Mouse (Mus musculus) CH12.LX (cell line): ENCODE data around the gene Hoxd13. TPM values are rescaled to one million over a fixed set of nuclear protein-coding genes. Genes with fewer than 3 reads are reported as not detected.

Experiments
- DNase-seq: peaks from one replicate; pipeline ENCODE4 v3.0.0-alpha.2; 2013; ENCODE audit errors: extremely low read depth
- H3K27ac ChIP-seq: 2 replicates; pipeline ENCODE4 v1.5.1; 2012; ENCODE audit warnings: low read depth, mild to moderate bottlenecking, control low read depth, moderate library complexity; ENCODE audit not compliant: insufficient read depth
- H3K27me3 ChIP-seq: replicated peaks from 2 replicates; pipeline ENCODE3; 2012; ENCODE audit warnings: inconsistent platforms
- H3K36me3 ChIP-seq, 2 experiments: replicated peaks in 1 of 2; 2 replicates each; pipeline versions ENCODE3 to v1.6.1; 2012; ENCODE audit warnings: inconsistent platforms in 1 of 2, low read length in 1 of 2, mild to moderate bottlenecking in 1 of 2, mixed read lengths in 1 of 2, moderate library complexity in 1 of 2; ENCODE audit not compliant: control insufficient read depth in 1 of 2, insufficient read depth in 1 of 2
- H3K4me1 ChIP-seq, 2 experiments: 2 replicates each; pipeline ENCODE4 v1.6.1; 2012; ENCODE audit warnings: inconsistent platforms in 1 of 2, moderate library complexity in 1 of 2; ENCODE audit not compliant: insufficient read depth in 2 of 2, control insufficient read depth in 1 of 2
- H3K4me2 ChIP-seq: 2 replicates; pipeline ENCODE4 v1.6.1; 2012; ENCODE audit warnings: low read depth, mild to moderate bottlenecking, control low read depth; ENCODE audit not compliant: poor library complexity, insufficient read depth, severe bottlenecking
- H3K4me3 ChIP-seq, 3 experiments: fragments of 150-350 bp in 1 of 3; sonication (generic) in 1 of 3; replicated peaks in 1 of 3; 2 replicates each; pipeline versions ENCODE3 to v1.5.1; 2011 to 2012; ENCODE audit warnings: low read depth in 2 of 3, low read length in 2 of 3, mild to moderate bottlenecking in 2 of 3, moderate library complexity in 2 of 3, control low read depth in 1 of 3, improper control_type of control experiment in 1 of 3, inconsistent platforms in 1 of 3, mixed read lengths in 1 of 3; ENCODE audit not compliant: poor library complexity in 1 of 3
- H3K79me2 ChIP-seq: replicated peaks from 2 replicates; pipeline ENCODE4 v1.6.1; 2012; ENCODE audit warnings: mild to moderate bottlenecking, moderate library complexity; ENCODE audit not compliant: control insufficient read depth, poor library complexity, insufficient read depth, severe bottlenecking; ENCODE audit errors: extremely low read depth
- H3K9ac ChIP-seq: 2 replicates; pipeline ENCODE4 v1.6.1; 2012; ENCODE audit warnings: low read depth, mild to moderate bottlenecking, control low read depth, moderate library complexity; ENCODE audit not compliant: insufficient read depth
- H3K9me3 ChIP-seq: replicated peaks from 2 replicates; pipeline ENCODE3; 2012; ENCODE audit warnings: low read length, inconsistent platforms, mixed read lengths
- CHD2 ChIP-seq: IDR thresholded peaks from 2 replicates; pipeline ENCODE4 v1.6.1; 2011; ENCODE audit warnings: low read length, improper control_type of control experiment
- CTCF ChIP-seq, 2 experiments: IDR thresholded peaks in 1 of 2; conservative IDR thresholded peaks in 1 of 2; 2 replicates each; pipeline ENCODE4 v1.5.1; 2011 to 2012; ENCODE audit warnings: low read depth in 2 of 2, low read length in 2 of 2, improper control_type of control experiment in 1 of 2, inconsistent platforms in 1 of 2, mild to moderate bottlenecking in 1 of 2, moderate library complexity in 1 of 2
- ELF1 ChIP-seq: IDR thresholded peaks from 2 replicates; pipeline ENCODE4 v1.6.1; 2014; ENCODE audit warnings: low read depth, mild to moderate bottlenecking, inconsistent platforms, low read length, improper control_type of control experiment
- EP300 ChIP-seq: IDR thresholded peaks from 2 replicates; pipeline ENCODE4 v1.6.1; 2011; ENCODE audit warnings: low read length, improper control_type of control experiment
- GABPA ChIP-seq: IDR thresholded peaks from 2 replicates; pipeline ENCODE4 v1.6.1; 2012; ENCODE audit warnings: low read depth, low read length, improper control_type of control experiment, inconsistent platforms; ENCODE audit not compliant: insufficient replicate concordance
- HCFC1 ChIP-seq: IDR thresholded peaks from 2 replicates; pipeline ENCODE4 v1.6.1; 2012; ENCODE audit warnings: low read depth, mild to moderate bottlenecking, inconsistent platforms, low read length, improper control_type of control experiment
- IRF4 ChIP-seq: IDR thresholded peaks from 2 replicates; pipeline ENCODE4 v1.6.1; 2014; ENCODE audit warnings: low read depth, mild to moderate bottlenecking, inconsistent platforms, low read length, improper control_type of control experiment
- JUN ChIP-seq: IDR thresholded peaks from 2 replicates; pipeline ENCODE4 v1.6.1; 2011; ENCODE audit warnings: low read depth, mild to moderate bottlenecking, low read length, improper control_type of control experiment, moderate library complexity; ENCODE audit not compliant: insufficient read depth
- KAT2A ChIP-seq: IDR thresholded peaks from 2 replicates; pipeline ENCODE4 v1.6.1; 2012; ENCODE audit warnings: low read length, improper control_type of control experiment, inconsistent platforms; ENCODE audit not compliant: insufficient replicate concordance
- MAFK ChIP-seq: IDR thresholded peaks from 2 replicates; pipeline ENCODE4 v1.6.1; 2011; ENCODE audit warnings: low read length, improper control_type of control experiment; ENCODE audit not compliant: insufficient replicate concordance
- MAZ ChIP-seq: IDR thresholded peaks from 2 replicates; pipeline ENCODE4 v1.6.1; 2012; ENCODE audit warnings: low read depth, mild to moderate bottlenecking, inconsistent platforms, low read length, improper control_type of control experiment, moderate library complexity
- MEF2A ChIP-seq: IDR thresholded peaks from 2 replicates; pipeline ENCODE4 v1.6.1; 2014; ENCODE audit warnings: low read depth, mild to moderate bottlenecking, inconsistent platforms, low read length, improper control_type of control experiment, borderline replicate concordance
- MYC ChIP-seq: IDR thresholded peaks from 2 replicates; pipeline ENCODE4 v1.6.1; 2011; ENCODE audit warnings: low read depth, mild to moderate bottlenecking, improper control_type of control experiment, low read length
- NELFE ChIP-seq: IDR thresholded peaks from 2 replicates; pipeline ENCODE4 v1.6.1; 2011; ENCODE audit warnings: low read depth, low read length, improper control_type of control experiment
- NRF1 ChIP-seq: IDR thresholded peaks from 2 replicates; pipeline ENCODE4 v1.6.1; 2014; ENCODE audit warnings: low read depth, mild to moderate bottlenecking, inconsistent platforms, low read length, improper control_type of control experiment, moderate library complexity
- POLR2AphosphoS2 ChIP-seq: IDR thresholded peaks from 2 replicates; pipeline ENCODE4 v1.6.1; 2011; ENCODE audit warnings: low read depth, low read length, improper control_type of control experiment
- RCOR1 ChIP-seq: conservative IDR thresholded peaks from 2 replicates; pipeline ENCODE4 v1.6.1; 2012; ENCODE audit warnings: low read depth, mild to moderate bottlenecking, inconsistent platforms, low read length, improper control_type of control experiment
- SIN3A ChIP-seq: IDR thresholded peaks from 2 replicates; pipeline ENCODE4 v1.6.1; 2012; ENCODE audit warnings: low read length, improper control_type of control experiment, inconsistent platforms
- SMC3 ChIP-seq: IDR thresholded peaks from 2 replicates; pipeline ENCODE4 v1.6.1; 2011; ENCODE audit warnings: low read depth, low read length, improper control_type of control experiment
- USF1 ChIP-seq: IDR thresholded peaks from 2 replicates; pipeline ENCODE4 v1.6.1; 2014; ENCODE audit warnings: low read depth, mild to moderate bottlenecking, inconsistent platforms, low read length, improper control_type of control experiment
- USF2 ChIP-seq: conservative IDR thresholded peaks from 2 replicates; pipeline ENCODE4 v1.6.1; 2011; ENCODE audit warnings: low read depth, low read length, improper control_type of control experiment
- ZKSCAN1 ChIP-seq: IDR thresholded peaks from 2 replicates; pipeline ENCODE4 v1.6.1; 2012; ENCODE audit warnings: low read depth, inconsistent platforms, low read length, improper control_type of control experiment, borderline replicate concordance
- ZMIZ1 ChIP-seq: IDR thresholded peaks from 2 replicates; pipeline ENCODE4 v1.6.1; 2012; ENCODE audit warnings: low read depth, mild to moderate bottlenecking, inconsistent platforms, low read length, improper control_type of control experiment
- dilution Hi-C: fragments of 300-500 bp; cut with MboI; formaldehyde crosslinking; loops from 2 replicates; pipeline ENCODE4 v1.14.3; 2020; ENCODE audit warnings: low sequenced_read_pairs; ENCODE audit not compliant: extremely low pct_unique_long_range_greater_than_20kb, extremely low pct_ligation_motif_present
- in situ Hi-C: fragments of 300-500 bp; cut with MboI; formaldehyde crosslinking; loops from 3 replicates; pipeline ENCODE4 v1.14.3; 2019; ENCODE audit warnings: low sequenced_read_pairs, low pct_ligation_motif_present, low pct_unique_long_range_greater_than_20kb, mixed read lengths
- polyA plus RNA-seq: library from polyadenylated mRNA; unstranded; fragments of >175 nt; gene quantifications from 2 replicates; pipeline ENCODE4 v1.2.1, GENCODE M21; 2012; ENCODE audit warnings: low read depth; ENCODE audit not compliant: insufficient read length
- total RNA-seq, 2 experiments: library from RNA; depleted of rRNA; stranded (reverse); fragments of 300-350 nt in 1 of 2; fragments of >200 nt in 1 of 2; gene quantifications; 2 replicates each; pipeline ENCODE4 v1.2.3; 2012 to 2014

Gene Hoxd13
- total and polyA plus RNA-seq, 3 experiments, result not detected

GRCm38 (mm10) chr2:74645631-74646030 lies 22.5 kb upstream of the Hoxd13 start:
- Histone ChIP-seq H3K27ac (no peak overlapping the region), H3K9me3 (no peaks in the 10 kb centered on the region), H3K79me2 (no peaks in the 10 kb centered on the region), H3K9ac (no peak overlapping the region), H3K36me3 (no peaks in the 10 kb centered on the region), H3K4me1 (peaks cover 0 to 9% of the 10 kb centered on the region in 2 experiments; a peak in 2 of 4 replicates)
- dilution Hi-C loops, result no loop called here
- no peak for DNase-seq
- TF ChIP-seq ZMIZ1 (no peak), CTCF (conservative IDR thresholded peaks at IDR 0.05 in 1 of 2, IDR thresholded peaks at IDR 0.05 in 1 of 2; ENCODE audit: low read depth in 2 of 2, low read length in 2 of 2) (no peak), MAZ (no peak), USF1 (no peak), IRF4 (no peak), MYC (no peak), MEF2A (no peak), HCFC1 (no peak), MAFK (no peak), JUN (no peak)
- TF ChIP-seq, all 38 proteins: peak for 0
- no peak overlapping the region for H3K4me2 ChIP-seq
- no peak overlapping the region for H3K4me3 ChIP-seq
- no peaks in the 10 kb centered on the region for H3K27me3 ChIP-seq
- in situ Hi-C loops, result no loop called here

GRCm38 (mm10) chr2:74647082-74647864 lies 20.8 kb upstream of the Hoxd13 start:
- dilution Hi-C loops, result no loop called here
- Histone ChIP-seq H3K36me3 (no peaks in the 10 kb centered on the region), H3K9ac (no peak overlapping the region)
- TF ChIP-seq ZKSCAN1 (no peak), USF2 (no peak), USF1 (no peak), NRF1 (no peak), SMC3 (no peak), JUN (no peak), POLR2AphosphoS2 (no peak), ELF1 (no peak), ZMIZ1 (no peak), GABPA (no peak), EP300 (no peak), RCOR1 (no peak), NELFE (no peak), SIN3A (no peak), KAT2A (no peak), CHD2 (no peak)
- TF ChIP-seq, all 38 proteins: peak for 0
- Histone ChIP-seq H3K27ac (no peak overlapping the region), H3K9me3 (no peaks in the 10 kb centered on the region), H3K4me2 (no peak overlapping the region), H3K4me3 (no peak overlapping the region), H3K4me1 (peaks cover 0 to 6% of the 10 kb centered on the region in 2 experiments; a peak in 2 of 4 replicates), H3K79me2 (no peaks in the 10 kb centered on the region), H3K27me3 (no peaks in the 10 kb centered on the region)
- DNase-seq, result no peak
- in situ Hi-C loops, result no loop called here
